Mouse (Mus musculus): ENCODE results near the gene Mapk12.

GRCm38 (mm10) chr15:89122649-89123366 lies 17.7 kb downstream of the Mapk12 start, which contains the start of gene Tubgcp6:
- TF ChIP-seq CTCF (IDR thresholded peaks at IDR 0.05; ENCODE audit: borderline replicate concordance, insufficient read depth, low read length) (no peak), POLR2A (IDR thresholded peaks at IDR 0.05; ENCODE audit: low read depth, low read length) (peak; percentile 78)

Measured in embryonic fibroblast, embryonic 13.5 days (primary cell).